Mouse (Mus musculus) G1E (cell line): ENCODE data around the gene Rccd1.

Experiments used
- CTCF ChIP-seq: IDR thresholded peaks from 2 replicates; pipeline ENCODE4 v1.5.1; 2012; ENCODE audit warnings: low read depth, low read length, inconsistent platforms, mixed read lengths
- POLR2AphosphoS5 ChIP-seq: IDR thresholded peaks from 2 replicates; pipeline ENCODE4 v1.6.1; 2012; ENCODE audit warnings: low read depth, low read length, inconsistent platforms; ENCODE audit not compliant: insufficient replicate concordance
- TAL1 ChIP-seq: conservative IDR thresholded peaks from 2 replicates; pipeline ENCODE4 v1.6.1; 2012; ENCODE audit warnings: low read depth, low read length, inconsistent platforms, mixed read lengths

- TF ChIP-seq CTCF (no peak), TAL1 (no peak), POLR2AphosphoS5 (no peak)
Observed at GRCm38 (mm10) chr7:80283226-80283918, 40.9 kb downstream of the Rccd1 start.
